Mouse (Mus musculus) kidney, postnatal 4 days (tissue): ENCODE measurements at regions not wholly inside any gene's neighbourhood (a gene's known extent, or its start where the extent isn't known, plus 50 kb on each side); places are given as distances from the start of the nearest gene placed in this dataset.

Source experiments
- DNase-seq, 2 experiments: peaks; one replicate each; pipeline ENCODE4 v3.0.0; 2021; ENCODE audit warnings: mixed read lengths in 2 of 2

- no peak for DNase-seq
Observed at GRCm38 (mm10) chr4:72688842-72689241, 163.6 kb downstream of the Aldoart1 start.

GRCm38 (mm10) chr4:72674006-72674405 is 178.4 kb downstream of the Aldoart1 start:
- no peak for DNase-seq

GRCm38 (mm10) chr4:72671652-72672411 is 180.6 kb downstream of the Aldoart1 start:
- no peak for DNase-seq

GRCm38 (mm10) chr4:72669827-72670494 is 182.5 kb downstream of the Aldoart1 start:
- DNase-seq, result no peak

GRCm38 (mm10) chr4:72664379-72664778 is 188.1 kb downstream of the Aldoart1 start:
- no peak for DNase-seq

GRCm38 (mm10) chr4:72662477-72662876 is 190.0 kb downstream of the Aldoart1 start:
- DNase-seq, result no peak

- no peak for DNase-seq
Observed at GRCm38 (mm10) chr4:72656206-72656605, 196.2 kb downstream of the Aldoart1 start.

- no peak for DNase-seq
Observed at GRCm38 (mm10) chr4:72647130-72647529, 205.3 kb downstream of the Aldoart1 start.

GRCm38 (mm10) chr4:72629416-72629815 is 223.0 kb downstream of the Aldoart1 start:
- no peak for DNase-seq

GRCm38 (mm10) chr4:72627219-72627930 is 225.1 kb downstream of the Aldoart1 start:
- DNase-seq, result no peak

- DNase-seq, result no peak
Observed at GRCm38 (mm10) chr4:72605107-72605506, 247.3 kb downstream of the Aldoart1 start.

GRCm38 (mm10) chr4:72595494-72595893 is 256.9 kb downstream of the Aldoart1 start:
- DNase-seq, result no peak

GRCm38 (mm10) chr4:72592129-72592528 is 260.3 kb downstream of the Aldoart1 start:
- no peak for DNase-seq

- no peak for DNase-seq
Observed at GRCm38 (mm10) chr4:72574946-72575345, 277.5 kb downstream of the Aldoart1 start.

- no peak for DNase-seq
Observed at GRCm38 (mm10) chr4:72571924-72572323, 280.5 kb downstream of the Aldoart1 start.

- no peak for DNase-seq
Observed at GRCm38 (mm10) chr4:72565186-72565585, 287.2 kb downstream of the Aldoart1 start.

- DNase-seq, result no peak
Observed at GRCm38 (mm10) chr4:72562909-72563676, 289.3 kb downstream of the Aldoart1 start.

GRCm38 (mm10) chr4:72554276-72554675 is 298.2 kb downstream of the Aldoart1 start:
- DNase-seq, result no peak

- peak; percentile 1 to 3 for DNase-seq
Observed at GRCm38 (mm10) chr4:72534563-72534962, 317.9 kb downstream of the Aldoart1 start.

GRCm38 (mm10) chr4:72524630-72525029 is 323.9 kb upstream of the Tle1 start:
- DNase-seq, result no peak

- DNase-seq, result no peak
Observed at GRCm38 (mm10) chr4:72524100-72524499, 323.4 kb upstream of the Tle1 start.

GRCm38 (mm10) chr4:72511220-72511619 is 310.5 kb upstream of the Tle1 start:
- DNase-seq, result no peak

GRCm38 (mm10) chr4:72481748-72482147 is 281.0 kb upstream of the Tle1 start:
- DNase-seq, result no peak
